Mouse (Mus musculus): ENCODE data around the gene Krba1. TPM values are rescaled to one million over a fixed set of nuclear protein-coding genes. Genes with fewer than 3 reads are reported as not detected.
A peak's percentile ranks its signal among the peaks of the same experiment; 100 is the strongest.

Gene Krba1
- polyA plus RNA-seq, 1 experiment from 2014 or later = 29.5 TPM

DNA sequence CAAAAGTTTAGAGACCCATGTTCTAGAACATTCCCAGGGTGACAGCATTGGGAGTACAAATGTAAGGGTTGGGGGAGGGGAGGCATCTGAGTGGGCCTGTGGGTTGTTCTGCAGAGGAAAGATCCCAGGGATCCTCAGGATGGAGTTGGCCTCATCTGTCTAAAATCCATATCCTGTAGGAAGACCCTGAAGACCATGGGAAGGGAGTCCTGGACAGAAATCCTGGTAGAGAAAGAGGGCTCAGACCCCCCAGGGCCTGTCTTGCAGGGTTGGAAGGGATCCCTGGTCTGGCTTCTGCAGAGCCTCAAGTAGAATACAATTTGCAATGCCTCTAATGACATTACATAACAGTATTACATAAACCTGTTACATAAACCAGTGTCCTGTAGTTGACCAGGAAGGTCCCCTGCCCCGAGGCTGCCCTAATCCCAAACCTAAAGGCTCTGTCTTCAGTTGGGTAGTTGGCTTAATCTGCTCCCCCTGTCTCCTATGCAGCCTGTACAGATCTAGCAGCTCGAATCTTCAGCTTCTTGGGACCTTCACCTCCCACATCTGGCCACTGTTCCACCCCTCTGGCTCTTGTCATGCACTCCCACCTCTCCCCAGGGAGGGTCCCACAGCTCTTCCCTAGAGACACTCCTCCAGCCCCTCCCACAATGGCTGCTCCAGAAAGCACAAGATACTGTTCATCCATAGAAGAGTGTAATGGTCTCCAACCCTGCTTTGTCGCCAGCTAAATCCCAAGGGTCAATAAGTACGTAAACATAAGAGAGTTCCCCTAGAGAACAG, 33.6 kb downstream of the Krba1 start:
- Histone ChIP-seq H3K9me3 (no peaks in the 10 kb centered on the region), H3K27ac (no peak overlapping the region), H3K4me1 (0 out of 2 replicates have a peak, but pooled peaks cover 8% of the 10 kb centered on the region), H3K4me2 (replicated peaks) (no peak overlapping the region), H3K27me3 (no peaks in the 10 kb centered on the region), H3K4me3 (no peak overlapping the region), H3K36me3 (no peaks in the 10 kb centered on the region), H3K9ac (no peak overlapping the region)
- WGBS = 59% methylated on average over 4 of the region's 4 CpGs
- ATAC-seq (ENCODE audit: low FRiP score, low read depth) = no peak

DNA sequence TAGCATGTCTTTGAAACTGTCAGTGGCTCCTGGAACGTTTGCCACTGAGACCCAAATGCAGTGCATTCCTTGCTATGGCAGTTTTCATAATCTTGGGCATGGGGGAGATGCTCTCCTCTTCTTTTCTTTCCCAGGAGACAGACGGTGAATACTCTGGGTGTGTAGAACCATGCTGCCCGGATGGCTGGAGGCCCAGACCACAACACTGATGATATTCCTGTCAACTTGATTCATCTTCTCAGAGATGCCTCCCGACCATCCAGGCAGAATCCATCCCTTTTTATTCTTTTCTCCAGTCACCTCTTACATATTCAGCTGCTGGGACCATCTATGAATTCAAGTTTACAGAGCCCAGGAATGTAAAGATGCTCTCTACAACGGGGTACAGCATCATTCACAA, 35.4 kb downstream of the Krba1 start:
- WGBS = 72% methylated on average over 5 of the region's 5 CpGs
- Histone ChIP-seq H3K4me1 (peaks cover 19% of the 10 kb centered on the region), H3K4me3 (no peak overlapping the region), H3K4me2 (replicated peaks) (no peak overlapping the region), H3K9me3 (no peaks in the 10 kb centered on the region), H3K36me3 (no peaks in the 10 kb centered on the region), H3K27me3 (no peaks in the 10 kb centered on the region), H3K27ac (no peak overlapping the region), H3K9ac (no peak overlapping the region)
- ATAC-seq (ENCODE audit: low FRiP score, low read depth) = no peak

DNA sequence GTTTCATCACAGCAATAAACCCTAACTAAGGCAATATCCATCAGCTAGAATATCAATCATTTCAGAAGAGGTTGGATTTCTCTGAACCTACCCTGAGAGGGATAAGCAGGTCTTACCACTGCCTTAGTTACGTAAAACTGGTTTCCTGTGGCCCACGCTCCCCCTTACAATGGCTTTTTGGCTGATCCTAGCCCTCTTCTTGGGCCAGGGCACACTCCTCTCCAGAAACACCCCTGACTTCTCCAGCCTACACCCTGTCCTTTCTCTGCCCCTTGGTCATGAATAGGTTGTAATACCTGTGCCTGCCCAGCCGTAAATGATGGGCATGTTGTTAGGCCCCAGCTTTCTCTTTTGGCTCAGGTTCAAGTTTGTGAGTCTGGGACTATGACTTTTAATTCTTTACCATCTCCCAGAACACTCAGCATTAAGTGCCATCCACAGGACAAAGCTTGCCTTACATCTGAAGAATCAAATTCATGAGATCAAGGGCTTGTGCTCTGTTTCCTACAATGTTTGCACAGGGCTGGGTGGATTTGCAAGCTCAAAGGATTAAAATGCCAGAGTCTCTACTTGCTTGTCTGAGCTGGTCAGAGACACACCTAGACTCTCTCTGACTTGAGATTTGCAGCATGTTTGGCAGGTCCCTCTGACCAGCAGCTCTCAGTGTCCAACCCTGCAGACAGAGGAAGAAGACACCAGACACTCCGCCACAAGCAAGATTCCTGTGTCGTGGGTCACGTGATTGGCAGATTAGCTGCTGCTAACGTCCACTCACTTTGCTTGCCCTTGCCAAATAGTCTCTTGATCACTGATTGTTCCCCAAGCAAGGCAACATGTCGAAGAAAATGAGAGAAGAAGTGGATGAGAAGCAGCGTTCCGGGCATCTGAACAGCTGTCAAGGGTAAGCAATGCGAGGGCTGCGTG, 37.8 kb downstream of the Krba1 start:
- Histone ChIP-seq H3K4me1 (peaks cover 25% of the 10 kb centered on the region), H3K36me3 (peaks cover 22% of the 10 kb centered on the region), H3K27me3 (peaks cover 6% of the 10 kb centered on the region), H3K4me2 (replicated peaks) (no peak overlapping the region), H3K4me3 (no peak overlapping the region), H3K9ac (no peak overlapping the region), H3K27ac (no peak overlapping the region), H3K9me3 (no peaks in the 10 kb centered on the region)
- 60% methylated on average over 12 of the region's 12 CpGs for WGBS
- ATAC-seq (ENCODE audit: low FRiP score, low read depth) = no peak

DNA sequence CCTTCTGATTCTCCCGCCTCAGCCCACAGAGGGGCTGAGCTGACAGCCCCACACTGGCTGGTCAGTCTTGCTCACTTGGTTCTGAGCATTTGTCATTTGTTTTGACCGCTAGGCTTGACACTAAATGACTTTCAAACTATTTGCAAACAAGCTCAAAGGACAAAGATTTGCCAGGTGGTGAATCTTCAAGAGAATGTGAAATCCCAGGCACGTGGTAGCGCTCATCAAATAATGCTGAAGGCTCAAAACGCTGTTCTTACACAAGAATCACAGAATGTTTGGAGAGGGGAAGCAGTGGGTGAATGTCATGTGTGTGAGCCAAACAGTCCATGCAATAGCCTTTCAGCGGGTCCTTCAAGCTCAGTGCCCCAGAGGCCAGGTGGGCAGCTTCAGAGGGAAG, 39.3 kb downstream of the Krba1 start:
- WGBS = 51% methylated on average over 6 of the region's 6 CpGs
- H3K9me3 ChIP-seq = no peaks in the 10 kb centered on the region
- H3K27ac ChIP-seq = no peak overlapping the region

DNA sequence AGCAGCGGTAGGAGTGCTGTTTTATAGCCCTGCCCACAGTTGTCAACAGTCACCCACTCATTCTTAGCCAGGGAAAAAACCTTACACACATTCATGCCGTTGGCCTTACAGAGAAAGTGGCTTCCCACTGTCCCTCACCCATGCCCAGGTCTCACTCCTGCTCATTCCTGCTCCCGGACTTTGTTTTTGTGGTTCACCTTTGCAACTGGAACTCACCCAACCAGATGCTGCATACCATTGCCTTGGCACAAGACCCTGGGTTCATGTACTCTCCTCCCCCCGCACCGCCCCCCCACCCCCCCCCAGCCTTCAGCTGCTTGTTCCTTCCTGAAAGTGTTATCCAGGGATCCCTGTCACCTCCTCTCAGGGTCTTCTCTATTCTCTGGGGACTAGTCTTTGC, 39.7 kb downstream of the Krba1 start:
- Histone ChIP-seq H3K36me3 (peaks cover 41% of the 10 kb centered on the region), H3K4me1 (peaks cover 45% of the 10 kb centered on the region), H3K27ac (no peak overlapping the region), H3K9me3 (no peaks in the 10 kb centered on the region), H3K4me3 (no peak overlapping the region), H3K27me3 (peaks cover 25% of the 10 kb centered on the region), H3K9ac (no peak overlapping the region), H3K4me2 (replicated peaks) (no peak overlapping the region)
- ATAC-seq (ENCODE audit: low FRiP score, low read depth) = no peak
- 43% methylated on average over 5 of the region's 5 CpGs for WGBS

More for the DNA sequence above, 39.3 kb downstream of the Krba1 start:
- Histone ChIP-seq H3K36me3 (peaks cover 37% of the 10 kb centered on the region), H3K4me1 (peaks cover 40% of the 10 kb centered on the region), H3K27me3 (peaks cover 21% of the 10 kb centered on the region), H3K4me3 (no peak overlapping the region), H3K9ac (no peak overlapping the region), H3K4me2 (replicated peaks) (no peak overlapping the region)
- no peak for ATAC-seq (ENCODE audit: low FRiP score, low read depth)

DNA sequence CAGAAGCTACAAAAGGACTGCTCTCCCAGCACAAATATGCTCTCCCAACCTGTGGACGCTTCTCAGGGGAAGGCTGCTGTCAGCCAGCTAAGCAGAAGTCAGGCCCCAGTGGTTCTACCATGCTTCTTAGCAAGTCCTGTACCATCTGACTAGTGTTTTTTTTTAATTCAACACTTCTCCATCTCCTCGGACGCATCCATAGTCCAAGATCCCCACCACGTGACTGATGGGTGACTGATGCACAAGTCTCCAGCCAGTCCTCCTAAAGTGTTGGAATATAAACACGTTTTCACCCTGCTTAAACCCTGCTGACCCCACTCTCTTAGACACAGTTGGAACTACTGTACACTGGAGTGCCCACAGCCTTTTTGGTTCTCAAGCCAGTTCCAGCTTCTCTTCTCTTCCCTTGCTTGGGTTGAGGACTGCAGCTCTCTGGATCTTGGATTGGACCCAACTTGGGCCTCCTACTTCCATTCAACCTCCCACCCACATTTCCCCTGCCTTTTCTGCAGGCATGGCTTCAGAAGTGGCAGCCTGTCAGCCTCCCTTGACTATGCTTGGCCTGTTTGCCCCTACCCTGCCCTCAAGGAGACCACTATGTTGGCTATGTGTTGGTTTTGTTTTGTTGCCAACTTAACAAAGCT, 40.4 kb downstream of the Krba1 start:
- Histone ChIP-seq H3K4me1 (peaks cover 52% of the 10 kb centered on the region), H3K9ac (no peak overlapping the region), H3K36me3 (peaks cover 45% of the 10 kb centered on the region), H3K4me2 (replicated peaks) (no peak overlapping the region), H3K27me3 (peaks cover 31% of the 10 kb centered on the region), H3K27ac (no peak overlapping the region), H3K9me3 (no peaks in the 10 kb centered on the region), H3K4me3 (no peak overlapping the region)
- ATAC-seq (ENCODE audit: low FRiP score, low read depth) = no peak
- WGBS = 82% methylated on average over 5 of the region's 5 CpGs

DNA sequence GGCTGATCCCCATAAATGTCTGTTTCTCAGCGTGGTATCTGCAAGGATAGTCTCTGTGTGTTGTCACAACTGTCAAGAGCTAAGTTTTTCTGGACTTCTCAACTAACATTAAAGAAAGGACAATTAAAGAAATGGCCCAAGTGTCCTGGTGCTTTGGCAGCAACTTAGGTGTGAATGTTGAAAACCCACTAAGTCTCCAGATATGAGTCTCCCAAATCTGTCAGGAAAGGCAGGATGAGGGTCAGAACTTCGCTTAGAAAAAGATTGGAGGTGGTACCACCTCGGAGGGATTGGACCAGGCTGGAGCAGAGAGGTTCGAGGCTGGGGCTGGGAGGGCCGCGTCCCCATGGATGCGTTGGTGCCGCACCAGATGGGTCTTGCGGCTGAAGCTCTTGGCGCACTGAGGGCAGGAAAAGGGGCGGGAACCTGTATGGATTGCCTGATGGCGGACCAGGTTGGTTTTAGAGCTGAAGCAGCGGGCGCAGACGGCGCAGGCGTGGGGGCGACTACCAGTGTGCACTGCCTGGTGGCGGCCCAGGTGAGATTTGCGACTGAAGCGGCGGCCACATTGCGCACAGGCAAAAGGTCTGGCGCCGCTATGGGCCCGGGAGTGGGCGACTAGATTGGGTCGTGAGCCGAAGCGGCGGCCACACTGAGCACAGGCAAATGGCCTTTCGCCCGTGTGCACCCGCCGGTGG, 42.4 kb downstream of the Krba1 start:
- Histone ChIP-seq H3K4me1 (peaks cover 64% of the 10 kb centered on the region), H3K27me3 (peaks cover 33% of the 10 kb centered on the region), H3K9ac (no peak overlapping the region), H3K27ac (no peak overlapping the region), H3K9me3 (no peaks in the 10 kb centered on the region), H3K4me3 (no peak overlapping the region), H3K4me2 (replicated peaks) (no peak overlapping the region), H3K36me3 (peaks cover 64% of the 10 kb centered on the region)
- WGBS = 41% methylated on average over 35 of the region's 35 CpGs
- ATAC-seq (ENCODE audit: low FRiP score, low read depth) = no peak

DNA sequence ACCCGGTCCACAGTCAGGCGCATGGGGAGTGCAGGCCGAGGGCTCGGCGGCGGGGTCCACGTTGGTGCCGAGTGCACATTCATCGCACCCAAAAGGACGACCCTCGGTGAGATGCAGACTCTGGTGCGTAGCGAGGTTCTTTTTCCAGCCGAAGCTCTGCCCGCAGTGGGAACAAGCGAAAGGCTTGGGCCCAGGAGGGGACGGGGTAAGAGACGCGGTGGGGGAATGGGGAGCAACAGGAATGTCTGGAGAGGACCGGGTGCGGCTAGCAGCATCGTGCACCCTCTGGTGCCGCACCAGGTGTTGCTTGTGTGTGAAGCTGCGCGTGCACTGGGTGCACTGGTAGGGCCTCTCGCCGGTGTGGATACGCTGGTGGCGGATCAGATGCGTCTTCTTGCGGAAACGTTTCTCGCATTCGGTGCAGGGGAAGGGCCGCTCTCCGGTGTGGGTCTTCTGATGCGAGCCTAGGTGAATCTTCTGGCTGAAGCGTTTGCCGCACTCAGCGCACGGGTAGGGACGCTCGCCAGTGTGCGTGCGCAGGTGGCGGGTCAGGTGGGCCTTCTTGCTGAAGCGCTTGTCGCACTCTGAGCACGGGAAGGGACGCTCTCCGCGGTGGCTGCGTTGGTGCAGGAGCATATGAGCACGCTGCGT, 43.2 kb downstream of the Krba1 start:
- no peaks in the 10 kb centered on the region for H3K9me3 ChIP-seq
- H3K4me3 ChIP-seq = peak overlapping the region; percentile 14; the same call in 1 of the 2 replicates
- peak overlapping the region; percentile 15 for H3K4me2 ChIP-seq (replicated peaks)
- 28% methylated on average over 55 of the region's 55 CpGs for WGBS
- no peak overlapping the region for H3K27ac ChIP-seq
- peaks cover 64% of the 10 kb centered on the region for H3K36me3 ChIP-seq
- H3K9ac ChIP-seq = no peak overlapping the region; the same call in 1 of the 2 replicates
- H3K27me3 ChIP-seq = peaks cover 33% of the 10 kb centered on the region
- peaks cover 64% of the 10 kb centered on the region for H3K4me1 ChIP-seq
- ATAC-seq (ENCODE audit: low FRiP score, low read depth) = no peak

DNA sequence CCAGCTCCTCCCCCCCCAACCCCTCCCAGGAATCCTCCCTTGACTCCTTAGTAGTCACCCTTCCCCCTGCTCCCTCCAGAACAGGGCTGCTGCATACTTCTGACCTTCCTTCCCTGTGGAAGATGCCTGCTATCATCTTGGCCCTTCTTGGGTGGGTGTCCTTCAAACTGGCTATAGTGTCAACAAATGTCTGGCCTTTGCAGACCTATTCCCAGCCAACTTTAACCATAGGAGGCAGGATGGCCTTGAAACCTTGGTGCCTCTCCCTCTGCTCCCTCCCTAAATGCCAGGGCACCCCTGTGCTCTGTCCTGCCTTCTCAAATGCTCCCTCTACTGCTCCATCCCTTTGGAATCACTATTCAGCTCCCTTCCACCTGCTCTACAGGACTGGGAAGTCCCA, 44.3 kb downstream of the Krba1 start:
- H3K4me2 ChIP-seq (replicated peaks) = no peak overlapping the region

DNA sequence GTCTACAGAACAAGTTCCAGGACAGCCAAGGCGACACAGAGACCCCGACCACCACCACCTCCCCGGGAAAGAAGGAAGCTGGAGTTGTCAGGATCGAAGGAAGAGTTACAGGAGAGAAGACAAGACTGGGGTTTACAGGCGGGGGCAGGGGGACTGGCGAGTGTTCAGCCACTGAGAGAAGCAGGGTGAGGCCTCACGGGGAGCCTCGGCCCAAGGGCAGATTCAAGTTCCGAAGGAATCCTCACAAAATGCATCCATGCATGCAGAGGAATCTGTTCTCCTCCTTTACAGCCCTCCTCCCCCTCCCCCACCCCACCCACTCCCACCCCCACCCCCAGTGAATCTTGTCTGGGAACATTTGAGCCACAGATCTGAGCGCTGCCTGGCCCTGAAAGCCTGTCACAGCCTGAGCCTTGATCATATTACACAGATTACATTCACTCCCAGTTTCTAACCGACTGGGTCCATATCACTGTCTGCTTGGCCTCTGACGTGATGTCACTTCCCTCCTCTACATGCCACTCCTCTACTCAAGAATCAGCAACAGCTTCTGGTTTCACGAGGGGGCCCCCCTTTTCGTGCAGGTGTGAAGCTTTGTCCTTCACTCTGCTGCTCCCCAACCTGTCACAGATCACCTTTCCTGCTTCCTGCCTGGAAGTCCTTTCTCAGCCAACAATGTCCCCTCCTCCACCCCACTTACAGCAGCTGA, 45.1 kb downstream of the Krba1 start:
- Histone ChIP-seq H3K27ac (no peak overlapping the region), H3K27me3 (peaks cover 33% of the 10 kb centered on the region), H3K4me1 (peaks cover 58% of the 10 kb centered on the region), H3K4me3 (no peak overlapping the region), H3K9ac (no peak overlapping the region), H3K36me3 (peaks cover 64% of the 10 kb centered on the region), H3K4me2 (replicated peaks) (0 out of 2 replicates have a peak overlapping the region, but pooled peaks have one; percentile 11), H3K9me3 (no peaks in the 10 kb centered on the region)
- WGBS = 33% methylated on average over 14 of the region's 14 CpGs
- ATAC-seq (ENCODE audit: low FRiP score, low read depth) = no peak

More for the DNA sequence above, 44.3 kb downstream of the Krba1 start:
- H3K9ac ChIP-seq = 0 out of 2 replicates have a peak overlapping the region, but pooled peaks have one; percentile 19
- peaks cover 66% of the 10 kb centered on the region for H3K4me1 ChIP-seq
- H3K4me3 ChIP-seq = no peak overlapping the region
- no peaks in the 10 kb centered on the region for H3K9me3 ChIP-seq
- H3K27ac ChIP-seq = no peak overlapping the region
- peaks cover 64% of the 10 kb centered on the region for H3K36me3 ChIP-seq
- H3K27me3 ChIP-seq = peaks cover 33% of the 10 kb centered on the region
- ATAC-seq (ENCODE audit: low FRiP score, low read depth) = no peak

Data from limb, embryonic 13.5 days (tissue).